Mouse (Mus musculus) hindbrain, embryonic 11.5 days (tissue): ENCODE measurements around the gene Ddx31. TPM values are rescaled to one million over a fixed set of nuclear protein-coding genes. Genes with fewer than 3 reads are reported as not detected.

Experiments used
- ATAC-seq: fragments of 200-750 bp; cut with Nextera tagmentation; 2 replicates; pipeline ENCODE4 v1.8.0; 2017; ENCODE audit warnings: mild to moderate bottlenecking, moderate TSS enrichment, moderate library complexity; ENCODE audit not compliant: low FRiP score
- DNase-seq: peaks from one replicate; pipeline ENCODE4 v3.0.0-alpha.2; 2015; ENCODE audit warnings: low spot score
- H3K27ac ChIP-seq: fragments of 300-500 bp; sonication (generic); 2 replicates; pipeline ENCODE4 v1.5.1; 2014; ENCODE audit warnings: mild to moderate bottlenecking, low read depth, low read length
- H3K27me3 ChIP-seq: fragments of 300-500 bp; sonication (generic); 2 replicates; pipeline ENCODE4 v1.6.1; 2014; ENCODE audit warnings: mild to moderate bottlenecking, low read length, moderate library complexity, mixed read lengths; ENCODE audit not compliant: control insufficient read depth, insufficient read depth
- H3K36me3 ChIP-seq: fragments of 300-500 bp; sonication (generic); 2 replicates; pipeline ENCODE4 v1.6.1; 2014; ENCODE audit warnings: mild to moderate bottlenecking, low read length, moderate library complexity, mixed read lengths; ENCODE audit not compliant: control insufficient read depth, insufficient read depth
- H3K4me1 ChIP-seq: fragments of 300-500 bp; sonication (generic); replicated peaks from 2 replicates; pipeline ENCODE4 v1.6.1; 2014; ENCODE audit warnings: low read length, mixed read lengths; ENCODE audit not compliant: control insufficient read depth, insufficient read depth
- H3K4me2 ChIP-seq: fragments of 300-500 bp; sonication (generic); replicated peaks from 2 replicates; pipeline ENCODE4 v1.6.1; 2014; ENCODE audit warnings: mild to moderate bottlenecking, low read depth, low read length
- H3K4me3 ChIP-seq: fragments of 300-500 bp; sonication (generic); 2 replicates; pipeline ENCODE4 v1.5.1; 2014; ENCODE audit warnings: low read depth, low read length
- H3K9ac ChIP-seq: fragments of 300-500 bp; sonication (generic); 2 replicates; pipeline ENCODE4 v1.6.1; 2014; ENCODE audit warnings: low read depth, low read length
- H3K9me3 ChIP-seq: fragments of 300-500 bp; sonication (generic); 2 replicates; pipeline ENCODE4 v1.6.1; 2016; ENCODE audit warnings: low read length; ENCODE audit not compliant: control insufficient read depth
- WGBS: fragments of 180-500 bp; shearing (Covaris S2); extraction: QIAGEN DNeasy Blood & Tissue Kit; methylation state at CpG from one replicate; pipeline ENCODE4 v1.1.7; 2014; 5-methylcytosine and 5-hydroxymethylcytosine counted together
- polyA plus RNA-seq: library from polyadenylated mRNA; unstranded; fragments of >200 nt; fragmentation: Nextera tagmentation; extraction: Ambion mirVana; gene quantifications from 2 replicates; pipeline ENCODE4 v1.2.1, GENCODE M21; 2014

Ddx31 gene
- polyA plus RNA-seq, 1 experiment from 2014 or later = 18.5 TPM

- WGBS = 40% methylated on average over 4 of the region's 4 CpGs
- ATAC-seq = no peak
- no peaks in the 10 kb centered on the region for H3K9me3 ChIP-seq
- H3K4me3 ChIP-seq = no peak overlapping the region
- no peak overlapping the region for H3K27ac ChIP-seq
- H3K36me3 ChIP-seq = 0 out of 2 replicates have a peak, but pooled peaks cover 3% of the 10 kb centered on the region
- no peak for DNase-seq
- peaks cover 24% of the 10 kb centered on the region for H3K4me1 ChIP-seq
- peaks cover 67% of the 10 kb centered on the region for H3K27me3 ChIP-seq
- H3K4me2 ChIP-seq = no peak overlapping the region
- H3K9ac ChIP-seq = no peak overlapping the region
Measured at GRCm38 (mm10) chr2:28905561-28905960, 65.4 kb downstream of the Ddx31 start.

GRCm38 (mm10) chr2:28907691-28908388 lies 67.6 kb downstream of the Ddx31 start:
- peak overlapping the region; percentile 36; the same call in 1 of the 2 replicates for H3K4me2 ChIP-seq
- WGBS = 1% methylated on average over 10 of the region's 10 CpGs
- ATAC-seq (peak; percentile 43; the same call in 1 of the 2 replicates), DNase-seq (no peak)
- H3K36me3 ChIP-seq = no peaks in the 10 kb centered on the region
- H3K4me3 ChIP-seq = no peak overlapping the region
- peaks cover 80% of the 10 kb centered on the region for H3K27me3 ChIP-seq
- no peak overlapping the region for H3K9ac ChIP-seq
- H3K27ac ChIP-seq = no peak overlapping the region
- peaks cover 24% of the 10 kb centered on the region for H3K4me1 ChIP-seq
- H3K9me3 ChIP-seq = no peaks in the 10 kb centered on the region

- H3K9me3 ChIP-seq = no peaks in the 10 kb centered on the region
- peak overlapping the region; percentile 8 for H3K4me3 ChIP-seq
- no peaks in the 10 kb centered on the region for H3K36me3 ChIP-seq
- H3K4me1 ChIP-seq = peaks cover 24% of the 10 kb centered on the region
- H3K4me2 ChIP-seq = peak overlapping the region; percentile 36
- WGBS = under 1% methylated on average over 36 of the region's 39 CpGs
- H3K9ac ChIP-seq = 0 out of 2 replicates have a peak overlapping the region, but pooled peaks have one; percentile 2
- 0 out of 2 replicates have a peak overlapping the region, but pooled peaks have one; percentile 59 for H3K27ac ChIP-seq
- peak; percentile 68 for DNase-seq
- ATAC-seq = peak; percentile 74
- H3K27me3 ChIP-seq = peaks cover 86% of the 10 kb centered on the region
Measured at GRCm38 (mm10) chr2:28908389-28909153, 68.4 kb downstream of the Ddx31 start.

GRCm38 (mm10) chr2:28909186-28909817 lies 69.1 kb downstream of the Ddx31 start:
- DNase-seq = peak; percentile 50
- H3K27ac ChIP-seq = peak overlapping the region; percentile 59; the same call in 1 of the 2 replicates
- peaks cover 89% of the 10 kb centered on the region for H3K27me3 ChIP-seq
- no peaks in the 10 kb centered on the region for H3K9me3 ChIP-seq
- no peak for ATAC-seq
- no peaks in the 10 kb centered on the region for H3K36me3 ChIP-seq
- peak overlapping the region; percentile 8; the same call in 1 of the 2 replicates for H3K4me3 ChIP-seq
- under 1% methylated on average over 38 of the region's 41 CpGs for WGBS
- peaks cover 24% of the 10 kb centered on the region for H3K4me1 ChIP-seq
- H3K4me2 ChIP-seq = peak overlapping the region; percentile 36
- no peak overlapping the region; the same call in 1 of the 2 replicates for H3K9ac ChIP-seq

GRCm38 (mm10) chr2:28909818-28910710 lies 69.9 kb downstream of the Ddx31 start:
- H3K36me3 ChIP-seq = no peaks in the 10 kb centered on the region
- ATAC-seq (no peak), DNase-seq (peak; percentile 34)
- H3K9ac ChIP-seq = no peak overlapping the region
- no peak overlapping the region for H3K4me2 ChIP-seq
- H3K27me3 ChIP-seq = peaks cover 91% of the 10 kb centered on the region
- no peak overlapping the region for H3K27ac ChIP-seq
- no peaks in the 10 kb centered on the region for H3K9me3 ChIP-seq
- no peak overlapping the region for H3K4me3 ChIP-seq
- H3K4me1 ChIP-seq = peaks cover 18% of the 10 kb centered on the region
- WGBS = 5% methylated on average over 25 of the region's 25 CpGs

- Histone ChIP-seq H3K9ac (no peak overlapping the region), H3K4me3 (0 out of 2 replicates have a peak overlapping the region, but pooled peaks have one; percentile 6)
- 0% methylated on average over 3 of the region's 3 CpGs for WGBS
Measured at GRCm38 (mm10) chr2:28910877-28911276, 70.7 kb downstream of the Ddx31 start.

GRCm38 (mm10) chr2:28911331-28912038 lies 71.3 kb downstream of the Ddx31 start:
- no peaks in the 10 kb centered on the region for H3K9me3 ChIP-seq
- H3K27me3 ChIP-seq = peaks cover 95% of the 10 kb centered on the region
- H3K4me2 ChIP-seq = peak overlapping the region; percentile 16
- ATAC-seq (no peak), DNase-seq (peak; percentile 49)
- no peak overlapping the region for H3K27ac ChIP-seq
- peaks cover 23% of the 10 kb centered on the region for H3K4me1 ChIP-seq
- WGBS = under 1% methylated on average over 44 of the region's 44 CpGs
- H3K9ac ChIP-seq = no peak overlapping the region; the same call in 1 of the 2 replicates
- H3K4me3 ChIP-seq = peak overlapping the region; percentile 24
- H3K36me3 ChIP-seq = no peaks in the 10 kb centered on the region

More at GRCm38 (mm10) chr2:28910877-28911276, 70.7 kb downstream of the Ddx31 start:
- Histone ChIP-seq H3K27me3 (peaks cover 92% of the 10 kb centered on the region), H3K4me2 (peak overlapping the region; percentile 16; the same call in 1 of the 2 replicates), H3K9me3 (no peaks in the 10 kb centered on the region), H3K36me3 (no peaks in the 10 kb centered on the region), H3K4me1 (peaks cover 21% of the 10 kb centered on the region), H3K27ac (no peak overlapping the region)
- DNase-seq (peak; percentile 51), ATAC-seq (no peak)
